Mouse (Mus musculus) heart, postnatal 0 days (tissue): ENCODE measurements at regions not wholly inside any gene's neighbourhood (a gene's known extent, or its start where the extent isn't known, plus 50 kb on each side); places are given as distances from the start of the nearest gene placed in this dataset.

Experiments used
- CTCF ChIP-seq: IDR thresholded peaks from 2 replicates; pipeline ENCODE4 v1.5.1; 2016; ENCODE audit warnings: antibody characterized with exemption, control low read depth, low read depth
- EP300 ChIP-seq: IDR thresholded peaks from 2 replicates; pipeline ENCODE4 v1.6.1; 2016; ENCODE audit warnings: antibody characterized with exemption, low read depth

DNA sequence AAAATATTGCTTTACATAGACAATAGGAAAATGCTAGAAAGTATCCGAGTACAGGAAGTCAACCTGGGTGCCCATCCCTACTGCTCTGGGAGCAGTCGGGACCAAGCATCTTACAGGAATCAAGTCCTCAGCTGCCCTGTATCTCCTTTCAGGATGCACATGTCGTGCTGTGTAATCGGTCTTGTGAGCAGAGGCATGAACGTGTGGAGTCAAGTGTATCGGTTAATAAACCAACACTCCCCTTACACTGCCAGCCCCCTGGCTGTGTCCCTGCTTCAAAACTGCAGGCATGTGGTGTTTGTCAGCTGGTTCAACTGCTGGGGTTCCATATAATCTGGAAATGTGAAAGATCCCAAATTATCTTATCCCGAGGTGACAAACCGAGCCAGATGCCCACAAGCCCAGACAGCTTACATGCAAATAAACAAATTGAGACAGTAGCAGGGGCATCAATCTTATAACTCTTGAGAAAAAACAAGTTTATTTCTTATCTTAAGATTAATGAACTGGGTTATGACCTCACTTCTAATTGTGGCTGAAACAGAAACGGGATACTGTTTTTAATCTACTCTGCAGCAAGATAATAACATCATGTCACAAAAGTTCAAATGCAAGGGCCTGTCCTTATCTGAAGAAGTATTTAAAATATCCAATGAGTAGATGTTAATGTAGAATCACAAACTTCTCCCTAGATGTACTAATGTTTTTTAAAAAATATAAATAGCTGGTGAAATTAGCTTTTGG lies 193.6 kb downstream of the Qdpr start:
- no peak for TF ChIP-seq CTCF
- TF ChIP-seq EP300 = no peak
